Mouse (Mus musculus) liver, postnatal 0 days (tissue): ENCODE data around the gene Ctnnbl1.

Experiments
- CTCF ChIP-seq: sonication (generic); IDR thresholded peaks from 2 replicates; pipeline ENCODE4 v1.5.1; 2016; ENCODE audit warnings: antibody characterized with exemption, low read depth
- EP300 ChIP-seq: IDR thresholded peaks from 2 replicates; pipeline ENCODE4 v1.6.1; 2016; ENCODE audit warnings: antibody characterized with exemption, low read depth, mild to moderate bottlenecking

- no peak for TF ChIP-seq CTCF
- no peak for TF ChIP-seq EP300
Observed at GRCm38 (mm10) chr2:157804388-157804787, 67.2 kb downstream of the Ctnnbl1 start.
